Mouse (Mus musculus) kidney, adult 2 months (tissue): ENCODE results near the gene Sema4d. TPM values are rescaled to one million over a fixed set of nuclear protein-coding genes. Genes with fewer than 3 reads are reported as not detected.
A peak's percentile ranks its signal among the peaks of the same experiment; 100 is the strongest.

Experiments
- DNase-seq: peaks from one replicate; pipeline ENCODE4 v3.0.0; 2021
- H3K27ac ChIP-seq: fragments of 200-500 bp; 2 replicates; pipeline ENCODE4 v1.5.1; 2012; ENCODE audit warnings: low read depth, low read length, control low read depth, inconsistent platforms; ENCODE audit not compliant: insufficient read depth
- H3K27me3 ChIP-seq: fragments of 200-500 bp; replicated peaks from 2 replicates; pipeline ENCODE4 v1.6.1; 2012; ENCODE audit warnings: mild to moderate bottlenecking, moderate library complexity, low read length, inconsistent platforms; ENCODE audit not compliant: control insufficient read depth, insufficient read depth
- H3K36me3 ChIP-seq: fragments of 200-500 bp; 2 replicates; pipeline ENCODE4 v1.6.1; 2012; ENCODE audit warnings: mild to moderate bottlenecking, moderate library complexity, low read length, inconsistent platforms; ENCODE audit not compliant: control insufficient read depth, insufficient read depth
- H3K4me1 ChIP-seq: fragments of 200-500 bp; 2 replicates; pipeline ENCODE4 v1.6.1; 2011; ENCODE audit warnings: low read length; ENCODE audit not compliant: control insufficient read depth, insufficient read depth
- H3K4me3 ChIP-seq: fragments of 200-500 bp; 2 replicates; pipeline ENCODE4 v1.5.1; 2011; ENCODE audit warnings: mild to moderate bottlenecking, low read depth, low read length, control low read depth; ENCODE audit not compliant: insufficient read depth
- CTCF ChIP-seq: fragments of 200-500 bp; conservative IDR thresholded peaks from 2 replicates; pipeline ENCODE4 v1.5.1; 2011; ENCODE audit warnings: low read depth, mild to moderate bottlenecking, control low read depth, low read length, moderate library complexity, mixed read lengths; ENCODE audit not compliant: insufficient read depth, insufficient read length
- POLR2A ChIP-seq: fragments of 200-500 bp; IDR thresholded peaks from one replicate; pipeline ENCODE4 v1.6.1; 2011; ENCODE audit warnings: low read depth, low read length, control low read depth
- WGBS: fragments of 180-500 bp; shearing (Covaris S2); methylation state at CpG from one replicate; pipeline ENCODE4 v1.1.7; 2018; 5-methylcytosine and 5-hydroxymethylcytosine counted together
- polyA plus RNA-seq: library from polyadenylated mRNA; depleted of rRNA; stranded (reverse); fragments of >200 nt; gene quantifications from 2 replicates; pipeline ENCODE4 v1.2.3, GENCODE M21; 2012

Sema4d gene
- polyA plus RNA-seq, 1 experiment = 93.2 TPM

GRCm38 (mm10) chr13:51786616-51787015 is 6.9 kb downstream of the Sema4d start:
- peak; percentile 76 for DNase-seq
- H3K27me3 ChIP-seq = no peaks in the 10 kb centered on the region
- TF ChIP-seq POLR2A = no peak
- TF ChIP-seq CTCF = no peak
- no peak overlapping the region for H3K4me3 ChIP-seq
- peaks cover 18% of the 10 kb centered on the region; the same call in 1 of the 2 replicates for H3K4me1 ChIP-seq
- no peaks in the 10 kb centered on the region for H3K36me3 ChIP-seq
- WGBS = 52% methylated on average over 4 of the region's 4 CpGs
- no peak overlapping the region for H3K27ac ChIP-seq

- Histone ChIP-seq H3K27me3 (no peaks in the 10 kb centered on the region), H3K4me1 (peaks cover 17% of the 10 kb centered on the region), H3K4me3 (no peak overlapping the region), H3K27ac (no peak overlapping the region), H3K36me3 (no peaks in the 10 kb centered on the region)
- no peak for DNase-seq
- 84% methylated on average over 8 of the region's 8 CpGs for WGBS
- TF ChIP-seq POLR2A (no peak), CTCF (no peak)
Measured at GRCm38 (mm10) chr13:51784476-51784875, 9.1 kb downstream of the Sema4d start.

DNA sequence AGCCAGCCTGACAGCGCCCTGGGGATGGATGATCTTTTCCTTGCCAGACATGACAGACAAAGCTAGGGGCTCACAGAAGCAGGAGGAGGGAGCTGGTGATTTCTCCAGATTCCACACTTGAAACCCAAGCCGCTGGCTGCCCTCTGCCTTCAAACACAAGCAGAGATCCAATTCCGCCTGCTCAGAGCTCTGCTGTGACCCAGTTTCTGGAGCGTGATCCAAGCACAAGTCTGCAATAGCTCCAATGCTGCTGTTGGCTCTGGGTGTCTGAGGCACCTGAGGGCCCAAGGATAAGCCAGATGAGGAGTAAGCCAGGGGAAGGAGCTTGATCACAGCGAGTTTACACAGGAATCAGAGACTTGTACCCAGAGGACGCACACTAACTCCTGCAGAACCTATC is 9.7 kb downstream of the Sema4d start:
- H3K4me1 ChIP-seq = peaks cover 21% of the 10 kb centered on the region
- no peak overlapping the region for H3K4me3 ChIP-seq
- WGBS = 59% methylated on average over 6 of the region's 6 CpGs
- peak; percentile 60 for DNase-seq
- TF ChIP-seq CTCF = no peak
- no peak for TF ChIP-seq POLR2A
- no peaks in the 10 kb centered on the region for H3K36me3 ChIP-seq
- H3K27ac ChIP-seq = no peak overlapping the region
- H3K27me3 ChIP-seq = no peaks in the 10 kb centered on the region

DNA sequence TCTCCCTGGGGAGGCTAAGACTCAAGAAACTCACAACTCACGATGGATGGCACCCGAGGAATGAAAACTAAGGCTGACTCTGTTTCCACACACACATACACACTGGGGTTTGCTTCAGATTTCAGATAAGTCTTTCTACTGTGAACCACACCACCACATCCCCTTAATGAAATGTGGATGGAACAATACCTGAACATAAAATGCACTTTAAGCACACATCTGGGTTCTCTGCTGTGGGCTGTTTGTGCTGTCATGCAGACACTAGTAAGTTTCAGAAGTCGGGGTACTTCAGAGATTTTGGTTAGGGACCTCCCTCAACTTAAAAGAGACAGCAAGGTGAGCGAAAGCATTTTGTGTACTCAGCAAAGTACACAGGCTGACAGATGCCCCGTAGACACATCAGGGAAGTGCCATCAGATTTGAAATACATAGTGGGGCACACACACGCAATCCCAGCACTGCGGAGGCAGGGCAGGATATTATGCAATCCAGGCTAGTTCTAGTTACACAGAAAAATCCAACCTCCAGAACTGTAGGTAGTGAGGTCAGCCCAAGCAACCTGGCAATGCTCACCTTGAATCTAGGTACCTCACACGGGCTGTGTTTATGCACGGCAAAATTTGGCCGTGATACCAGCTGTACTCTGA is 12.9 kb downstream of the Sema4d start:
- DNase-seq = no peak
- peaks cover 28% of the 10 kb centered on the region for H3K4me1 ChIP-seq
- H3K27me3 ChIP-seq = no peaks in the 10 kb centered on the region
- H3K4me3 ChIP-seq = no peak overlapping the region
- H3K36me3 ChIP-seq = no peaks in the 10 kb centered on the region
- H3K27ac ChIP-seq = no peak overlapping the region
- WGBS = 77% methylated on average over 10 of the region's 10 CpGs
- no peak for TF ChIP-seq POLR2A
- no peak for TF ChIP-seq CTCF

DNA sequence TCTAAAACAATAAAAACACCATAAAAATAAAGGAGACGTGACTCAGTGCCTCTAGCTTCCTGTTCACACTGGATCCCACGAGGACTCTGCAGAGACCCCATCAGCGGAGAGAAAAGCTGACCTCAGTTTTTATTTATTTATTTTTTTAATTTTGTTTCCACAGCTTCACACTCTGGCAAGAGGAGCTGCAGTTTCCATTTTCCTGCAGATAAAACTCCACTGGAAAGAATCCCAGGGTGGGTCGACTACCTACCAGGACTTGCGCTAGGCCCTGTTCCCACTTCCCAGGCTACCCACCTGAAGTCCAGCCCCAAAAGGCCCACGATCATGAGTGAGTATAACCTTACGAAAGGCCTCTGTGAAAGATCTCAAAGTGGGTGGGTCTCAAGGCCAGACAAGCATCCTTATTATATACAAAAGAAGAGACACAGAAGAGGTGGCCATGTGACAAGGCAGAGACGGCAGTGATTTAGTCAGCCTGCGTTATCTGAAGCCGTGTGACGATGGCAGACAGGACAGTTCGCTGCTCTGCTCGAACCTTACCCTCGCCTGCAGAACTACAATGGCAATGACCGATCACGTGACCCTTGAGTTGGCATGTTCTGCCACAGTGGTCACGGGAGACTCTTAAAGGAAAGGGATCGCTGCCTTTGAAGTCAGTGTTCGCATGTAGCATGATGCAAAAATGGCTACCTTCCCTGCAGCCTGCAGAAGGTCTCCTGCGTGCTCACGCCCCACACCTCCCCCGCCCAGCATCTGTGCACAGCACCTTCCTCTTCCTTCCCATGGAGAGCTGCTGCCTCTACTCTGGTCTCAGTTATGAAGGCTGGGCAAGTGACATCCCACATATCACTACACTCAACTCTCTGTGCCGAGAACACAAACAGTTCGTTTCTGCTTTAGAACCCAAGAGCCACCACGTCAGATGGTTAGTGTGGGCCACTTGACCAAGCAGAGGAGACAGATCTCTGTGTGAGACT is 14.3 kb downstream of the Sema4d start:
- 63% methylated on average over 25 of the region's 25 CpGs for WGBS
- Histone ChIP-seq H3K4me1 (peaks cover 23% of the 10 kb centered on the region), H3K27ac (peak overlapping the region; percentile 58), H3K27me3 (no peaks in the 10 kb centered on the region), H3K36me3 (no peaks in the 10 kb centered on the region), H3K4me3 (no peak overlapping the region)
- DNase-seq = peak; percentile 74
- TF ChIP-seq POLR2A (no peak), CTCF (no peak)

DNA sequence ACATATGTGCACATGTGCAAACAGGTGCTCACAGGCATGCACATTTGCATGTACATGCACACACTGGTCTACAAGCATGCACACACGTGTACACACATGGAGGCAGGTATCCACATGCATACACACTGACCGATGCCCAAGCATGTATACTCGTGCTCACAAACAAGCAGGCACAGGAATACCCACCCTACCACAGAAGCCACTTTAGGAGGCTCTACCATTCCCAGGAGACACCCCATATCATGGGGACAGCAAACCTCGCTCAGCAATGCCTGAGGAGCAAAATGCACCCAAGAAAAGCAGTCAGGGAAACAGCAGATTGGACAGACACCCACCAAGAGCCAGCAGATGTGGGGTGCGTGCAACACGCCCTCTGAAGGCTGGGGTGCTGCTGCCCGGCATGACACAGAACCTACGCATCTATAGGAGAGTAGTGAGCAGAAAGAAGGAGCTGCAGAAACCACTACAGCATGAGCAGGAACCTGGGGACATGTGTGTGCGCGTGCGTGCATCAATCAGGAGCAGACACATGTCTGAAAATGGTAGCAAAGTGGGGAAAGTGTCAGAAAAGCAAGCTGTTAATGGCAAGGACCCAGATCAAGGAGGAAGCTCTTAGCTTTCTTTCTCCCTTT is 15.1 kb downstream of the Sema4d start:
- Histone ChIP-seq H3K27me3 (no peaks in the 10 kb centered on the region), H3K27ac (peak overlapping the region; percentile 85)
- WGBS = 92% methylated on average over 11 of the region's 11 CpGs

More for the DNA sequence above, 15.1 kb downstream of the Sema4d start:
- no peak for TF ChIP-seq POLR2A
- TF ChIP-seq CTCF = no peak
- no peak overlapping the region for H3K4me3 ChIP-seq
- H3K36me3 ChIP-seq = no peaks in the 10 kb centered on the region
- peaks cover 23% of the 10 kb centered on the region for H3K4me1 ChIP-seq
- no peak for DNase-seq
